Mouse (Mus musculus) MEL-GATA-1-ER (cell line): ENCODE results near the gene Gls.

ENCODE experiments used
- DNase-seq: peaks from one replicate; pipeline ENCODE4 v3.0.0-alpha.2; 2012; ENCODE audit warnings: low read depth; ENCODE audit errors: extremely low read depth

Gls gene

GRCm38 (mm10) chr1:52248899-52249556 lies 16.0 kb upstream of the Gls start:
- DNase-seq, result no peak

GRCm38 (mm10) chr1:52242270-52242669 lies 9.2 kb upstream of the Gls start:
- DNase-seq, result no peak

GRCm38 (mm10) chr1:52232766-52233140 lies 279 bp downstream of the Gls start:
- DNase-seq, result no peak

GRCm38 (mm10) chr1:52231939-52232765 lies 880 bp downstream of the Gls start:
- peak; percentile 57 for DNase-seq

- DNase-seq, result peak; percentile 15
These were observed 2.6 kb downstream of the Gls start for GRCm38 (mm10) chr1:52230404-52230803.

- DNase-seq, result no peak
These were observed 4.9 kb downstream of the Gls start for GRCm38 (mm10) chr1:52228178-52228577.

GRCm38 (mm10) chr1:52226416-52226815 lies 6.6 kb downstream of the Gls start:
- DNase-seq, result peak; percentile 50

GRCm38 (mm10) chr1:52216766-52217165 lies 16.3 kb downstream of the Gls start:
- DNase-seq, result peak; percentile 22

- DNase-seq, result no peak
These were observed 50.0 kb downstream of the Gls start for GRCm38 (mm10) chr1:52182992-52183391.

- DNase-seq, result no peak
These were observed 51.0 kb downstream of the Gls start for GRCm38 (mm10) chr1:52181994-52182393.

- DNase-seq, result no peak
These were observed 53.0 kb downstream of the Gls start for GRCm38 (mm10) chr1:52179939-52180568.

- DNase-seq, result no peak
These were observed 56.0 kb downstream of the Gls start for GRCm38 (mm10) chr1:52176999-52177398.

GRCm38 (mm10) chr1:52175983-52176382 lies 57.0 kb downstream of the Gls start:
- no peak for DNase-seq

GRCm38 (mm10) chr1:52175321-52175720 lies 57.7 kb downstream of the Gls start:
- no peak for DNase-seq

- DNase-seq, result peak; percentile 36
These were observed 61.8 kb downstream of the Gls start for GRCm38 (mm10) chr1:52171271-52171670.

GRCm38 (mm10) chr1:52170747-52171146 lies 62.3 kb downstream of the Gls start:
- DNase-seq, result no peak

- peak; percentile 61 for DNase-seq
These were observed 63.0 kb downstream of the Gls start for GRCm38 (mm10) chr1:52170057-52170456.

GRCm38 (mm10) chr1:52166652-52167220 lies 66.3 kb downstream of the Gls start:
- no peak for DNase-seq

GRCm38 (mm10) chr1:52163707-52164457 lies 69.2 kb downstream of the Gls start:
- DNase-seq, result no peak

GRCm38 (mm10) chr1:52161151-52161550 lies 71.9 kb downstream of the Gls start:
- DNase-seq, result no peak
